Mouse (Mus musculus): Measurements from ENCODE around the gene Lsm14b.

DNA sequence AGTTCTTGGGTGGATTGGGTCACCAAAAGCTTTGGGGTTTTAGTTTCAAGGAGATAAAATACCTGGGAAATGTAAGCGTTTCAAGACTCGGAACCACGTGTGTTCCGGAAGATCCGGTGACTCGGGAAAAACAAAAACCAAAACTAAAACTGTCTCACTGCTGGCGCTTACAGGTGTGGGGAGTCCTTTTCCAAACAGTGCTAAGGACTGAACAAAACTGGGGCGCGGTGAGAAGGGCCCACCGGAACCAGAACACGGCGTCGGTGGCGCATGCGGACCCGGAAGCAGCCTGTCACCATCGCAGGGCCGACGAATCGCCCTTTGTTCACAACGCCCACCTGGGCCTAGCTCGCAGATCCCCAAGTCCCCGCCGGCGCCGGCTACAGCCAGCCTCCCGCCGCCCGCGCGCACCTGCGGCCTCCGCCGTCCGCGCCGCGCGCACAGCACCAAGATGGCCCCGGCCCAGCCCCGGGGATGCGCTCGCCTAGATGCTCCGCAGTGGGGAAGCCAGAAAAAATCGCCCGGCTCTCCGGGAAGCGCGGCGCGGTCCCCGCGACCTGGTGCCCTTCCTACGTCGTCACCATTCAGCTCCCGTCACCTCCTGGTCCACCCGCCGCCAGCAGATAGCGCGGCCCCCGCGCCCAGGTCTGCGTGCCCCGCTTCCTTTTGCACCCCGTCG lies 16.9 kb downstream of the Lsm14b start:
- TF ChIP-seq CTCF (IDR thresholded peaks at IDR 0.05; ENCODE audit: low read depth, low read length) (no peak), EP300 (IDR thresholded peaks at IDR 0.05; ENCODE audit: insufficient read depth, low read depth, low read length) (no peak), POLR2A (IDR thresholded peaks at IDR 0.05; ENCODE audit: insufficient read depth, low read length) (no peak)

Measured in ES-Bruce4 (cell line).